Mouse (Mus musculus): Measurements from ENCODE around the gene Sox5. TPM values are rescaled to one million over a fixed set of nuclear protein-coding genes. Genes with fewer than 3 reads are reported as not detected.

The Sox5 gene
- polyA plus RNA-seq, 1 experiment from 2014 or later, result 49.3 TPM

GRCm38 (mm10) chr6:144057098-144057632, 724.6 kb downstream of the Sox5 start:
- 0 out of 2 replicates have a peak, but pooled peaks have one; percentile 24 for ATAC-seq (replicated peaks)
- Histone ChIP-seq H3K9ac (no peak overlapping the region), H3K4me3 (no peak overlapping the region), H3K4me2 (no peak overlapping the region), H3K9me3 (no peaks in the 10 kb centered on the region), H3K27me3 (replicated peaks) (no peaks in the 10 kb centered on the region), H3K27ac (peak overlapping the region; percentile 35), H3K4me1 (0 out of 2 replicates have a peak, but pooled peaks cover 5% of the 10 kb centered on the region), H3K36me3 (replicated peaks) (no peaks in the 10 kb centered on the region)
- 79% methylated on average over 14 of the region's 14 CpGs for WGBS

GRCm38 (mm10) chr6:144056252-144057097, 725.3 kb downstream of the Sox5 start:
- Histone ChIP-seq H3K27me3 (replicated peaks) (no peaks in the 10 kb centered on the region), H3K4me3 (no peak overlapping the region), H3K9me3 (no peaks in the 10 kb centered on the region), H3K4me1 (0 out of 2 replicates have a peak, but pooled peaks cover 5% of the 10 kb centered on the region), H3K4me2 (no peak overlapping the region), H3K27ac (peak overlapping the region; percentile 40), H3K36me3 (replicated peaks) (no peaks in the 10 kb centered on the region), H3K9ac (no peak overlapping the region)
- 55% methylated on average over 10 of the region's 10 CpGs for WGBS
- ATAC-seq (replicated peaks), result peak; percentile 87

- no peak overlapping the region for H3K27ac ChIP-seq
- no peak for ATAC-seq (replicated peaks)
- 77% methylated on average over 5 of the region's 5 CpGs for WGBS
- no peaks in the 10 kb centered on the region for H3K9me3 ChIP-seq
- H3K36me3 ChIP-seq (replicated peaks), result no peaks in the 10 kb centered on the region
- H3K4me3 ChIP-seq, result no peak overlapping the region
- no peak overlapping the region for H3K9ac ChIP-seq
- no peaks in the 10 kb centered on the region for H3K27me3 ChIP-seq (replicated peaks)
- 0 out of 2 replicates have a peak, but pooled peaks cover 5% of the 10 kb centered on the region for H3K4me1 ChIP-seq
- H3K4me2 ChIP-seq, result no peak overlapping the region
These were observed 729.3 kb downstream of the Sox5 start for GRCm38 (mm10) chr6:144052487-144052886.

DNA sequence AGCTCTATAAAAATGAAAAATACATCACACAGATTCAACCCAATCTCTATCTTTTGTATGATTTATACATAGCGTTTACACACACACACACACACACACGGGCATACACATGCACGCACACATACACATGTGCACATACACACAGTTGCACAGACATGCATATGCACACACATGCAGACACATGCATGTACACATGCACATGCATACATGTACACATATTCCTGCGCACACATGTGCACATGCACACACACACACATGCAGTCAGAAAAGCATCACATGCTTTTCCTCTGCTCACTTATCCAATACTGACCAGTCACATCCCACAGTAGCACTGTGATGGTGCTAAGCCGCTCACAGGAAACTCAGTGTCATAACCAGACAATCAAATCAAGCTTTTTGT, 730.5 kb downstream of the Sox5 start:
- no peaks in the 10 kb centered on the region for H3K27me3 ChIP-seq (replicated peaks)
- no peak overlapping the region for H3K27ac ChIP-seq
- no peaks in the 10 kb centered on the region for H3K36me3 ChIP-seq (replicated peaks)
- no peaks in the 10 kb centered on the region for H3K9me3 ChIP-seq
- 95% methylated on average over 5 of the region's 5 CpGs for WGBS
- H3K4me3 ChIP-seq, result no peak overlapping the region
- H3K9ac ChIP-seq, result no peak overlapping the region
- H3K4me1 ChIP-seq, result peaks cover 1% of the 10 kb centered on the region; the same call in 1 of the 2 replicates
- ATAC-seq (replicated peaks), result no peak
- H3K4me2 ChIP-seq, result no peak overlapping the region

GRCm38 (mm10) chr6:144048201-144048924, 733.4 kb downstream of the Sox5 start:
- no peak overlapping the region for H3K4me2 ChIP-seq
- WGBS, result 78% methylated on average over 3 of the region's 3 CpGs
- ATAC-seq (replicated peaks), result no peak

GRCm38 (mm10) chr6:144045503-144045902, 736.3 kb downstream of the Sox5 start:
- H3K27ac ChIP-seq, result peak overlapping the region; percentile 60
- no peaks in the 10 kb centered on the region for H3K36me3 ChIP-seq (replicated peaks)
- H3K9me3 ChIP-seq, result no peaks in the 10 kb centered on the region
- 12% methylated on average over 9 of the region's 9 CpGs for WGBS
- H3K27me3 ChIP-seq (replicated peaks), result no peaks in the 10 kb centered on the region
- no peak overlapping the region for H3K4me3 ChIP-seq
- no peak overlapping the region for H3K9ac ChIP-seq
- H3K4me2 ChIP-seq, result peak overlapping the region; percentile 36
- peaks cover 32% of the 10 kb centered on the region for H3K4me1 ChIP-seq
- peak; percentile 72 for ATAC-seq (replicated peaks)

More at GRCm38 (mm10) chr6:144048201-144048924, 733.4 kb downstream of the Sox5 start:
- H3K27ac ChIP-seq, result no peak overlapping the region
- no peak overlapping the region for H3K9ac ChIP-seq
- peaks cover 16% of the 10 kb centered on the region for H3K4me1 ChIP-seq
- no peaks in the 10 kb centered on the region for H3K27me3 ChIP-seq (replicated peaks)
- no peaks in the 10 kb centered on the region for H3K36me3 ChIP-seq (replicated peaks)
- no peak overlapping the region for H3K4me3 ChIP-seq
- no peaks in the 10 kb centered on the region for H3K9me3 ChIP-seq

GRCm38 (mm10) chr6:144044381-144044780, 737.4 kb downstream of the Sox5 start:
- 96% methylated on average over 3 of the region's 3 CpGs for WGBS
- H3K36me3 ChIP-seq (replicated peaks), result no peaks in the 10 kb centered on the region
- no peak overlapping the region for H3K4me2 ChIP-seq
- H3K4me3 ChIP-seq, result no peak overlapping the region
- H3K9ac ChIP-seq, result no peak overlapping the region
- no peak for ATAC-seq (replicated peaks)
- H3K9me3 ChIP-seq, result no peaks in the 10 kb centered on the region
- no peaks in the 10 kb centered on the region for H3K27me3 ChIP-seq (replicated peaks)
- no peak overlapping the region for H3K27ac ChIP-seq
- H3K4me1 ChIP-seq, result peaks cover 34% of the 10 kb centered on the region

- H3K9ac ChIP-seq, result no peak overlapping the region
- no peaks in the 10 kb centered on the region for H3K36me3 ChIP-seq (replicated peaks)
- ATAC-seq (replicated peaks), result no peak
- no peak overlapping the region for H3K27ac ChIP-seq
- no peak overlapping the region for H3K4me2 ChIP-seq
- no peaks in the 10 kb centered on the region for H3K27me3 ChIP-seq (replicated peaks)
- no peaks in the 10 kb centered on the region for H3K9me3 ChIP-seq
- peaks cover 38% of the 10 kb centered on the region for H3K4me1 ChIP-seq
- no peak overlapping the region for H3K4me3 ChIP-seq
- WGBS, result 16% methylated on average over 5 of the region's 5 CpGs
These were observed 738.8 kb downstream of the Sox5 start for GRCm38 (mm10) chr6:144042936-144043335.

GRCm38 (mm10) chr6:144041941-144042340, 739.8 kb downstream of the Sox5 start:
- H3K27ac ChIP-seq, result no peak overlapping the region

DNA sequence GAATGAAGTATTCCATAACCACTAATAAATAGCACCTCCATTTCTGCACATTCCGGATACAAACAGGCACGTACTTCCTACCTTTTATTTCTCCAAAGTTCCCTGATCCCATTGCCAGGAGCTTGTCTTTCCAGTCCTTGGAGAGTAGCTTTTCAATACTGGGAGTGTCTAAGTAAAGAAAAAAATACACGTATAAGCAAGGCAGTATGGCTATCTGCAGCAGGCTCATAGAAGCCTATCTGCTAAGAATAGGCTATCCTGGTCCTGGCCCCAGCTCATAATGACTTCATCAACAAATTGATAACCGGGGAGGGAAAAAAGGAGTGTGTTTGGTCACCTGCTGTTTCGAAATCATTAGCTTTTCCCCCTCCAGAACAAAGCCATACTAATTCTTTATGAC, 740.6 kb downstream of the Sox5 start:
- Histone ChIP-seq H3K9ac (no peak overlapping the region), H3K27ac (no peak overlapping the region), H3K36me3 (replicated peaks) (no peaks in the 10 kb centered on the region), H3K4me1 (peaks cover 36% of the 10 kb centered on the region), H3K4me2 (no peak overlapping the region), H3K4me3 (no peak overlapping the region), H3K9me3 (no peaks in the 10 kb centered on the region), H3K27me3 (replicated peaks) (no peaks in the 10 kb centered on the region)
- WGBS, result 43% methylated on average over 5 of the region's 5 CpGs
- no peak for ATAC-seq (replicated peaks)

More at GRCm38 (mm10) chr6:144041941-144042340, 739.8 kb downstream of the Sox5 start:
- no peaks in the 10 kb centered on the region for H3K27me3 ChIP-seq (replicated peaks)
- H3K36me3 ChIP-seq (replicated peaks), result no peaks in the 10 kb centered on the region
- no peak overlapping the region for H3K4me3 ChIP-seq
- 51% methylated on average over 9 of the region's 9 CpGs for WGBS
- H3K9ac ChIP-seq, result no peak overlapping the region
- no peaks in the 10 kb centered on the region for H3K9me3 ChIP-seq
- no peak overlapping the region for H3K4me2 ChIP-seq
- ATAC-seq (replicated peaks), result no peak
- peaks cover 38% of the 10 kb centered on the region for H3K4me1 ChIP-seq

- WGBS, result 82% methylated on average over 7 of the region's 7 CpGs
- no peaks in the 10 kb centered on the region for H3K27me3 ChIP-seq (replicated peaks)
These were observed 741.4 kb downstream of the Sox5 start for GRCm38 (mm10) chr6:144040349-144040748.

GRCm38 (mm10) chr6:144039221-144039620, 742.6 kb downstream of the Sox5 start:
- Histone ChIP-seq H3K4me3 (no peak overlapping the region), H3K9me3 (no peaks in the 10 kb centered on the region), H3K36me3 (replicated peaks) (no peaks in the 10 kb centered on the region), H3K27ac (no peak overlapping the region), H3K4me1 (peaks cover 22% of the 10 kb centered on the region), H3K27me3 (replicated peaks) (no peaks in the 10 kb centered on the region), H3K4me2 (no peak overlapping the region), H3K9ac (no peak overlapping the region)
- WGBS, result 24% methylated on average over 7 of the region's 7 CpGs
- ATAC-seq (replicated peaks), result no peak

More at GRCm38 (mm10) chr6:144040349-144040748, 741.4 kb downstream of the Sox5 start:
- peaks cover 27% of the 10 kb centered on the region for H3K4me1 ChIP-seq
- H3K4me2 ChIP-seq, result no peak overlapping the region
- H3K9me3 ChIP-seq, result no peaks in the 10 kb centered on the region
- no peak for ATAC-seq (replicated peaks)
- no peaks in the 10 kb centered on the region for H3K36me3 ChIP-seq (replicated peaks)
- H3K27ac ChIP-seq, result no peak overlapping the region
- H3K4me3 ChIP-seq, result no peak overlapping the region
- no peak overlapping the region for H3K9ac ChIP-seq
